Mouse (Mus musculus): ENCODE results near the gene Secisbp2l.

Secisbp2l gene

DNA sequence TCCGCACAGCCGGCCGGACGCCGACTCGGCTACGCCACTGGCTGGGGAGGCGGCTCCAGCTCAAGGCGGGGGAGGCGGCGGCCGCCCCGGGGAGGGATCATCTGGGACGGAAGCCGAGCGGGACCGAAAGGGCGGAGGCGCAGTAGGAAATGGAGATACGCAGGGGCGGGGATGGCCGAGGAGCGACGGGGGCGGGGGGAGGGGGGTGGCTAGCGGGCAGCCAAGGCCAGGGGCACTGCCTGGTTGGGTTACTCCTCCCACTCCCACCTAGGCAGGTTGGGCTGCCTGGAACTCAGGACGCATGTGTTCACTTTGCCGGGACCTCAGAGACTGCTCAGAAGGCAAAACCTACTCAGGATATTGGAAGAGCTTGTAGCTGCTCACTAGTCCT is at the start of gene Secisbp2l:
Gene Secisbp2l, minus strand, starts transcription at position 152 of the 391 bp plus-strand sequence.
- DNase-seq (ENCODE audit: low spot score), result peak; percentile 94

DNA sequence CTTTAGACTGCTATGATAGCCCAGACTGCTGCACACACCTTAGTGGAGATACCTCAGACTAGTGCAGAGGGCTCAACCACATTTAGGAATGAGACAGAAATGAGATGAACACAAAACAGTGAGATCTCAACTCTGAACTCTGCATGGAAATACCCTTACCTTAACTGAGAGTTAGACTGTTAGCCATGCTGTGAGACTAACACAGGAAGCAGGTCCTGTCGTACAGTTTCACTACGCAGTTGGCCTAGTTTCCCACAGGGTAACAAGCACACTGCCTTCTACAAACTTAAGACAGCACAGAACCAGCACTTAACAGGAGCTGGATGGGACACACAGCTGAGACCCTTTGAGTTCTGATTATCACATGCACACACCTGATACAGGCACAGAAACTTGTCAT is 47.3 kb upstream of the Secisbp2l start:
- DNase-seq (ENCODE audit: low spot score), result no peak

DNA sequence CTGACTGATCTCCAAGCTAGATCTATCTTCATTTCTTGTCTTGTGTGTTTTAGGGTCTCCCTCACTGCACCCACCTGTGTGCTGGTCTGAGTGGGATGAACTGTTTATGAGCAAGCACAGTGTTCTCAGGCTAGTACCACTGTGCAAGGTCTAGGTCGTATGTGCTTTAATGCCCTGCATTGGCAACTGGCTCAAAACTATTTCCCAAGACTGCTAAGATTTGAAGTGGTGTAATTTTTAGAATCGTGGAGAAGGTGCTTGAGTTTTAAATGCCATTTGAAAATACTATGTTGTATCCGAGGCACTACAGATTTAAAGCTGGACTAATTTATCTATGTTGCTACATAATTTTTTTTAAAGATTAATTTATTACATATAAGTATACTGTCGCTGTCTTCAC is 45.2 kb upstream of the Secisbp2l start:
- no peak for DNase-seq (ENCODE audit: low spot score)

DNA sequence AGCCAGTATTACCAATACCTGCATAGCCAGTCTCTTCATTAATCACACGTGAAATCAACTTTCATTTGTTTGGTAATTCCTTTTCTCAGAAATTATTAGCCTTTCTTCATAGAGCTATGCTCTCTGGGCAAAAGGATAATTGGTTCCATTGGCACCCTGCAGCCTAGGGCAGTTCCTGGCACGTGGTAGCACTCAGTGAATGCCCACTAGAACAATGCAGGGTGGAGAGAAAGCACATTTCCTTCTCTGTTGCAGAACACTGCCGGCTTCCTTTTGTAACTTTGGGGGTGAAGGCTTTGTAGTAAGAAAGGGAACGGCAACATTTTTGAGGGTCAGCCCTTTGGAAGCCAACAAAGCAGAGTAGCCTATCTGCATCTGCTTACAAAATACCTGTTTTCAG is 43.5 kb upstream of the Secisbp2l start:
- no peak for DNase-seq (ENCODE audit: low spot score)

DNA sequence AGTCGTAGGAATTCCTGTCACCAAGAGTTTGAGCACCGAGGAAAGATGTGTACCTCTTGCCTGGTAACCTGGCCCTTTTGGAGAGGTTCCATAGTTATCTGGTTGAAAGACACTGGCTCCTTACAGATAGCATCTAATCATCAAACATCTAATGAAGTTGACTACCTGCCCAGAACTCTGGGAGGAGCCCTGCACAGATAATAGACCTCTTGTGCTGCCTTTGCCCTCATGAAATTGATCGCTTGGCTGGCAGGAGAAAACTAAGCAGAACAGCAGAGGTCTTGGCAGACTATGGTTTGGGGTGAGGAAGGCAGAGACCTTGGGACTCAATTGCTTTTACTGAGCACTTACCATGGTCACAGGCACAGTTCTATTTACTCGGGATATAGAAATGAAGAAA is 37.7 kb upstream of the Secisbp2l start:
- DNase-seq (ENCODE audit: low spot score), result no peak

DNA sequence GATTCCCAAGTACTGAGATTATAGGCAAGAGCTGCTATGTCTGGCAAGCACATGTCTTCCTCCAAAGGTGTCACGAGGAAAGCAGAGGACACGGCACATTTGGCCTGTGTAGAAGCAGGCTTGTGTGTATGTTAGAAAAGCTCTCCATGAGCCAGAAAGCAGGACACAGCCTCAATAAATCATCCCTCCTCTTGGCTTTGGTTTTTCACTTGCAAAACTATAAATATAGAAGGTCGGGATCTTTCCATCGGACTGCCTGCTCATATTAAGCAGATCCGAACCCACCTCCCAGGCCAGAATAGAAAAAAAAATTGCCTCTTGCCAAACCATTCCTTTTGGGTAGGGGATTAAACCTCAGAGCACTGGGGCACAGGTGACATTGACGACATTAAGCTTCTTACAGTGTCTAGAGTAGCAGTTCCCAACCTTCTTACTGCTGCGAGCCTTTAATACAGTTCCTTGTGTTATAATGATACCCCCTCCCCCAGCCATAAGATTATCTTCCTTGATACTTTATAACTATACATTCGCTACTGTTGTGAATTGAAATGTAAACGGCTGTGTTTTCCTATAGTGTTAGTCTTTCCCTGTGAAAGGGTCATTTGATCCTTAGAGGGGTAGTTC is 31.4 kb upstream of the Secisbp2l start:
- no peak for DNase-seq (ENCODE audit: low spot score)

DNA sequence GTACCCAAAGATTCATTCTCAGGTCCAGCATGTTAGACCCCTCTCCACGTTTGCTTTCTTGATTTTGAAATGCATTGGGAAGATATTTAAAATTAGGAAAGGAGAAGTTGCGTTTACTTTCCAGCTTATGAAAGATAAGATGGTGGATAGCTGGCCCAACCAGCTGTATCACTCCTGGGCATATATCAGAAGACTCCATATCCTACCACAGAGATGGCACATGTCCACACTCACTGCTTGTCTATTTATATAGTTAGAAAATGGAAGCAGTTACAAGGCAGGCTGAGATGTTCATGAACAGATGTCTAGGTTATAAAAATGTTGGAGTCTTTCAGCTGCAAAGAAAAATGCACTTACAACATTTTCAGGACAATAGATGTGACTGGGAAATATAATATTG is 28.7 kb upstream of the Secisbp2l start:
- no peak for DNase-seq (ENCODE audit: low spot score)

DNA sequence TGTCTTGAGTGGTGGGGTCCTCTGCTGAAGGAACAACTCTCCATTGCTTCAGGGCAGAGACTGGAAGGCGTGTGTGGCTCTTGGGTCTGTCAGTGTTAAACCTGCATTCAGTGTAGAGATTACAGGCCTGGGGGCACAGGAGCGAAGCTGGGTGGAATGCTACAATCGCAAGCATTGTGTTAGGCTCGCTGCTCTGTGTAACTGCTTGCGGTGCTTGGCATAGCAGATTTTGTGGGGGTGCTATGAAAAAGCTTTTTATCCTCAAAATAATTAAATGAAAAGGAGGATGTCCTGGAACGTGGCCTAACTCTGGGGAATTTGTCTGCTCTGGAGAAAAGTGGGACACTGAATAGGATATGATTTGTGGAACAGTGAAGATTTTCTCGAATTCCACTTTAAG is 26.9 kb upstream of the Secisbp2l start:
- DNase-seq (ENCODE audit: low spot score), result peak; percentile 67

DNA sequence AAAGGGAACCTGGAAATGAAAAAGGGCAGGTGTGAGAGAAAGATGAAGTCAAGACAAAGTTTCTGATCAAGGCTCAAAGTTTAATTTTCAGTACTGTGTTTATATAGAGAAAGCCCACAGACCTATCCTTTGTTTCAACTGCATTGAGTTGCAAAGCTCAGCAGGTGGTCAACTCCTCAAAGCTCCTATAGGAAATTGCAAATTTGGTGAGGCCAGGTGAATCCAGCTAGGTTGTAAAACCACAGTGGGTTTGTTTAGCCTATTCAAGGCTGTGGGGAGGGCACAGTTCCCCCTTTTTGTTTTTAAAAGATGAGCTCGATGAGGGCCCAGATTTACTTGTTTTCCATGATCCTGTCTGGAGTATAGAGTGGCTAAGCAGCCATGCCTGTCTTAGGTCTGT is 23.2 kb upstream of the Secisbp2l start:
- no peak for DNase-seq (ENCODE audit: low spot score)

DNA sequence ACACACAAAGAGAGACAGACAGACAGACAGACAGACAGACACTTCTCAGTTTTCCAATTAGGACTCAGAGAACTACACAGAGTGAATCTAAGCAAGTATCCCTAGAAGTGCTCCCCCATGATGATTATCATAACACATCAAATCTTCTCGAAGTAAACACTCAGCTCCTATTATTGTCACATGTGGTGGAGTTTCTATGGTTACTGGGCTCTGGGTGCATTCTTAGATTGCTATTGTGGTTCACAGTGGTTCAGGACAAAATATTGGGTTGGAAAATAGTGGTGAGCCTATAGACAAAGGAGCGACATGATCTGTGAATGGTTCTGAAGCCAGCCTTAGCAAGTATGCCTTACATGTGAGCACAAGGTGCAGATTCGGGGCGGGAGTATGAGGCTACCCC is 19.3 kb upstream of the Secisbp2l start:
- no peak for DNase-seq (ENCODE audit: low spot score)

DNA sequence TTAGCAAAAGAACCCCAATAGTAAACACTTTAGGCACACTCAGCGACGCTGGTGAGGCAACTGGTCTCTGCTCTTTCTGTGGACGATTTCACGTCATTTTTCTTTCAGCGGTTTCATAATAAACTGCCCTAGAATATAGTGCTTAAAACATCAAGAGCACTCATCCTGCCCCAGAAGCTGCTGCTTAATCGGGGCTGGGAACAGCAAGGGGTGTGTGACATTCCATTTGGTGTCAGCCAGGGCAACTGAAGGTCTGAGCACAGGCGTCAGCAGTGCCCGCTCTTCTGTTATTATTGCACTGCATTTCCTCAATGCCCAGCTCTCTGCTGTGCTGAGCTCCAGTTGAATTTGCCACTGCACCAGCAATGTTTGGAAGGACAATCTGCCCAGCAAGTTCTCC is 18.4 kb upstream of the Secisbp2l start:
- DNase-seq (ENCODE audit: low spot score), result no peak

DNA sequence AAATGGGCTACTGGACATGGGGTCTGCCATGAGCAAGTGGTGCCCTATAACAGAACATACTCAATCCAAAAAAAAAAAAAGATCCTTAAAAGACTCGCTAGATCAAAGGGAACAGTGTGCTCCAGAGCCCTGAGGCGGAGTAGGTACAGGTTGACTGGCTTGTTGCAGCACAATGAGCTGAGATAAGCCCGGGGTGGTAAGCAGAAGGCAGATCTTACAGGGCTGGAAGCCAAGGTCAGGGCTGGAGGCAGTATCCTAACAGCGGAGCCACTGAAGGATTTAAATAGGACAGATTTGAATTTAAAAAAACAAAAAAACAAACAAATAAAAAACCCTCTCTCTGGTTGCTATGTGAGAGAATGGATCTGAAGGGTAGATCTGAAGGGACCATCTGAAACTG is 17.8 kb upstream of the Secisbp2l start:
- DNase-seq (ENCODE audit: low spot score), result no peak

DNA sequence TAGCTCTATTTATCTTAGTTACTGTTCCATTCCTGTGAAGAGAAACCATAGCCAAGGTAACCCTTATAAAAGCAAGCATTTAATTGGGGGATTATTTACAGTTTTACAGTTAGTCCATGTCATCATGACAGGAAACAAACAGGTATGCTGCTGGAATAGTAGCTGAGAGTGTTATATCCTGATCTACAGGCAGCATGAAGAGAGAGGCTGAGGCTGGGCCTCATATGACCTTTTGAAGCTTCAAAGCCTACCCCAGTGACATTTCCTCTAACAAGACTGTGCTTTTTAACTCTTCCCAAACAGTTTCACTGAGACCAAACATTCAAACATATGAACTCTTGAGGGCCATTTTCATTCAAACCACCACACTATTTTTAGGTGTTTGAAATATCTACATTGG is 15.2 kb upstream of the Secisbp2l start:
- DNase-seq (ENCODE audit: low spot score), result no peak

DNA sequence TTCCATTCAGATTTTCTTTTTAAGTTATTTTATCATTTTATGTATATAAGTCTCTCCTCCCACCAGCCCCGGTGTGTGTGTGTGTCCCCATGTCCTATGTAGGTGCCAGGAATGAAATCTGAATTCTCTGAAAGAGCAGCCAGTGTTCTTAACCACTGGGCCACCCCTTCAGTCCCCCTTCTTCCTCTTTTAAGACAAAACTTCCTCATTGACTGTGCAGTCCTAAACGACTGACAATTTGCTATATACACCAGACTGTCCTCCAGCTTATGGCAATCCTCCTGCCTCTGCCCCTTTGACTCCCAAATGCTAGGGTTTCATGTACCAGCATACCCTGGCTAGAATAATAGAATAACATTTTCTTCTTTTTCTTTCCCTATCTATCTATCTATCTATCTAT is 12.4 kb upstream of the Secisbp2l start:
- no peak for DNase-seq (ENCODE audit: low spot score)

DNA sequence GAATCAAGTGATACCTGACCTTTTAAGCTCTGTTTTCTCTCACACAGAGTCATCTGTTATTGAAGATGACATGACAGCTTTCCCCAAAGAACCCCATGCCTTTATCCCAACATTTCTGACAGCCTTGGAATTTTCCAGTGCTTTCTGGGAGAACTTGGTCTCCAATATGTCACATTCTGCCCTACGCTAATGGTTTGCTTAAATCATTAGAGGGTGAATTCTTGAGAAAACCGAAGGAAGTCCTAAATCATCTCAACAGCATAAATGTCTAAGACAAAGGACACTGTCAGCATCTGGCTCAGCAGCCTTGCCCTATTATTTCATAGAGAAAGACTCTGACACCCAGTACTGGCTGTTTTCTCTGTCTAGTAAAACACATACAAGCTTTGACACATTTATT is 11.5 kb upstream of the Secisbp2l start:
- DNase-seq (ENCODE audit: low spot score), result no peak

DNA sequence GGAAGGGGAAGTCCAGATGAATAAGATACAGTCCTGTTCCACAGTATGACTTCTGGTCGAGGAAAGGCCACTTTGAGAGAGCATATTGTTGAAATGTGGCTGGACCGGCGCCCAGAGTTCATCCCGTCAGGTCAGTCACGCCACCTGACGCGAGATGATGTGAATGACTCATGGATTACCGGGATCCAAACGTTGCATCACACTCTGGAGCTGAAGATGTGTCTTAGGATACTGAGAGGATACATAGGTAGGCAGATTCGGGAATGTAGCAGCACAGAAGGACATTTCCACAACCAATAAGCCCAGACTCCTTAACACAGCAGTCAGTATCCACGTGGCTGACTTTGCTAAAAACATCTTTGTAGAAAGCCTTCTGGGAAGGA is 10.2 kb upstream of the Secisbp2l start:
- no peak for DNase-seq (ENCODE audit: low spot score)

DNA sequence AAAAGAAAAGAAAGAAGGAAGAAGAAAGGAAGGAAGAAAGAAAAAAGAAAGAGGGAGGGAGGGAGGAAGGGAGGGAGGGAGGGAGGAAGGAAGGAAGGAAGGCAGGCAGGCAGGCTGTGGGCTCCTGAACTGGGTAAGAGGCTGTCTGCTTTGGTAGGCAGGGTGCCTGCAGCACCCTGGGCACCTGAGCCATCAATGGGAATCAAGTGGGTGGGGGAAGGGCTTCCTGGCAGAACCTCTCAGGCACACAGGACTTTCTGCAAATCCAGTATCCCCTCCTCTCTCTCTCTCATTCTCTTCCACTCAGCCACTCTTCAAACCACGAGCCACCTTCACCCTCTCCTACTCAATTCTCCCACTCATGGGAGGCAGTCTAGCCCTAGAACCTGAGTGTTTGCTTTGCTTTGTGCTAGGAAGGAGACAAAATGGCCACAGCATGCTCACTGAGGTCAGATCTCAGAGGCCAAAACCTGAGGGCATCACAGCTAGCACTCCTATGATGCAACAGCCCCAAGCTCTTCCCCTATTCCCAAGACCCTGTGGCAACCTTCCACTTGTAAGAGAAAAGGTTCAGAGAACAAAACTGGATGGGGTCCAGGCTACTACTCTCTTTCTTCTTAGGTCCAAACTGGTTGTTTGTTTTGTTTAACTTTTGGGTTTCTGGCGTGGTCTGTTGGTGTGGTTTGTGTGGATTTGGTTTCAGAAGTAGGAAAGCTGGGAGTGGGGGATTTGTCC is 9.6 kb upstream of the Secisbp2l start:
- no peak for DNase-seq (ENCODE audit: low spot score)

DNA sequence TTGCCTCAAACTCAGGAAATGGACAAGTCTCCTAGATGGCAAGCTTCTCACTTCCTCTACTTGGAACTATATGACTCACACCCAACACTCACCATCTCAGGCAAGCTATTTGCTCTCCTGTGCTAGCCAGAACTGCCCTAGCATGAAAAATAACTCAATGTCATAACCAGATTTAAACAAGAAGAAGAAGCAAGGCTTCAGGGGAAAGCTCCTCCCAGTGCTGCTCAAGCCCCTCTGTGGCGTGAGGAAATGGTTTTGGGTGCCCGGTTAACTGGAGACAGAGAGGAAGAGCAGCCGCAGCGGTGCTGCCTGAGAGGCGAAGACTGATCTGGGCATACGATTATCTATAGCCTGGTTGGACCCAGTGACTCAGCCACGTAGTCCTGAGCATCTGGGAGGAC is 8.8 kb upstream of the Secisbp2l start:
- DNase-seq (ENCODE audit: low spot score), result no peak

DNA sequence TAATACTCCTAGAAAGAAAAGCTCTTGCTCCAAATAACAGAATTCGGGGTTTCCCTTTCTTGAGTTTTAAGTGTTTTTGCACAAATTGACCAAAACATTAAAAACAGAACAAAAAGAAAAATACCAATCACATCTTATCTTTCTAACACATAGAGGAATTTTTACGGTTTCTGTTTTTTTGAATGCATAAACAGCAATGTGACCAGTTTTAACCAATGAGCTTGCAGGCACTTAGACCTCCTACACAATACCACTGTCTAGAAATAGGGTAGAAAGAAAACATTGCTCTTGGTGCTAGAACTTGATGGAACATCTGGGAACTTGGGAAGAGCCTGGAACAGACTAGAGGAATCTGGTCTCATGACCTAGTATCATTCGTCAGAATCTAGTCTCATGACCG is 7.6 kb upstream of the Secisbp2l start:
- DNase-seq (ENCODE audit: low spot score), result no peak

DNA sequence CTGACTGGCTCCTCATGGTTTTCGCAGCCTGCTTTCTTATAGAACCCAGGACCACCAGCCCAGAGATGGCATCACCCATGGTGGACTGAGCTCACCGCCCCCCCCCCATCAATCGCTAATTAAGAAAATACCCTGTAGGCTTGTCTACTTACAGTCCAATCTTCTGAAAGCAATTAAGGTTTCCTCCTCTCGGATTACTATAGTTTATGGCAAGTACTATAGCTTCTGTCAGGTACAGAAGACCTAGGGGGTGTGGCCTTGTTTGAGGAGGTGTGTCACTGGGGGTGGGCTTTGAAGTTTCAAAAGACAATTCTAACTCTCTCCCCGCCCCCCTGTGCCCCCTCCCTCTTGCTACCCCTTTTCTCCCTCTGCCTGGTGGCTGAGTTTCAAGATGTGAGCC is 6.6 kb upstream of the Secisbp2l start:
- DNase-seq (ENCODE audit: low spot score), result no peak

DNA sequence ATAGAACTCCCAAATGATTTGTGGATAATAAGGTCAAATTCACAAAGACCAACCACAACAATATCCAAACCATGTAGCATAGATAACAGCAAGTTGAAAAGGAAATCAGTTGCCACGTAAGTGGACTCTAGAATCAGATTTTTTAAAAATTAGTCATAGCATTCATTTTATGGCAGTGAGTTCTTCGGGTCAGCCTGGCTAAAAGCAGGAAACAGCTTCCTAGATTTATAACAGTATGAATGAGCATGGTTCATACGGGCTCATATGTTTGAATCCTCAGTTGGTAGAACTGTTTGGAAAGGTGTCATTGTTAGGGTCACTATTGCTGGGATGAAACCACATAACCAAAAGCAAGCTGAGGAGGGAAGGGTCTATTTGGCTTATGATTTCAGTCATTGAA is 6.1 kb upstream of the Secisbp2l start:
- DNase-seq (ENCODE audit: low spot score), result no peak

DNA sequence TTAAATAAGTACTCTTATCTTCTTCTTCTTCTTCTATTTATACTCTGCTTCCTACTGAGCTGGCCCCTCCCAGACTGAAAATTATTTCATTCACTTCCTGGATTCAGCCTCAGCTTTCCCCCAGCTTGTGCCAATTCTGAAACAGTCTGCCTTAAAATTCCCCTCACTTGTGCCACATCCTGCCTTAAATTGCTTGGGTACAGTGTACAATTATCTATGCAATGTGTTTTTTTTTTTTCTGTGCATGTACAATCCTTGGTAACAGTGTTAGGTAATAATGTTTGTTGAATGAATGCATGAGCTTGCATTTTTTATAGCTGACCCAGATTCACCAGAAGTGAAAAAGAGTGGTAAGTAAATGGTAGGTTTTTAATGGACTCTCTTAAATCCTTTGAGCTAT is 5.7 kb upstream of the Secisbp2l start:
- DNase-seq (ENCODE audit: low spot score), result no peak

DNA sequence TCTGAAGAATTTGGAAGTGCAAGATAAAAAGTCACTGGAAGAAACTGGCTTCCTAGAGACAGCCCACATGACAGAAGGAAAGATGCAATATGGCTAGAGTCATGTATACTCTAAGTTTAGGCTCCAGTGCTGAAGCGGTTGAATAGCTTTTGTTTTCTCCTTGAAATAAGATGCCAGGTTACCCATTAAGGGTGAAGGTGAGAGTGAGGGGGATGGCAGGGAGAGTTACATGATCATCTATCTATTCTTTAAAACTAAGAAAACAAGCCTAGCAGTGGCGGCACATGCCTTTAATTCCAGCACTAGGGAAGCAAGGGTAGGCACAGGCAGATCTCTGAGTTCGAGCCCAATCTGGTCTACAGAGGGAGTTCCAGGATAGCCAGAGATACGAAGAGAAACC is 2.4 kb upstream of the Secisbp2l start:
- DNase-seq (ENCODE audit: low spot score), result no peak

DNA sequence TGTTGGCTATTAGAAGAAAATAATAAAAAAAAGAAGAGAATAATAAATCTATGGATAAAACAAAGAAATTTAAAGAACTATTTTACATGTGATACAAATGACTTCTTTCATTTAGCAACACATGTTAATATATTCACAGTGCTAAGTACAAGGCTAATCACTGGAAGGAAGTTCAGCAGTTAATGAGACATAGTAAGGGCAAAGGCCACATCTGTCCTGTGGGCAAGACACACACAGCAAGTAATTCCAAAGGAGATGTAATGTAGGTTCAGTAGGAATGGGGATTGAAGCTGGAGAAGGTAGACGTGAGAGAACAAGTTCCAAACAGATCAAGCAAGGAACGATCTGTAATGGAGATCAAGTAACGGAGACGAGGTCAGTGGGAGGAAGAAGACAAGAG is 1.7 kb upstream of the Secisbp2l start:
- DNase-seq (ENCODE audit: low spot score), result no peak

Data from layer of hippocampus, adult 11-12 months (tissue).